Mouse (Mus musculus) CH12.LX (cell line): ENCODE measurements around the gene A3galt2. TPM values are rescaled to one million over a fixed set of nuclear protein-coding genes. Genes with fewer than 3 reads are reported as not detected.

Experiments used
- DNase-seq: peaks from one replicate; pipeline ENCODE4 v3.0.0-alpha.2; 2013; ENCODE audit errors: extremely low read depth
- H3K27ac ChIP-seq: 2 replicates; pipeline ENCODE4 v1.5.1; 2012; ENCODE audit warnings: low read depth, mild to moderate bottlenecking, control low read depth, moderate library complexity; ENCODE audit not compliant: insufficient read depth
- H3K27me3 ChIP-seq: replicated peaks from 2 replicates; pipeline ENCODE3; 2012; ENCODE audit warnings: inconsistent platforms
- H3K36me3 ChIP-seq, 2 experiments: replicated peaks in 1 of 2; 2 replicates each; pipeline versions ENCODE3 to v1.6.1; 2012; ENCODE audit warnings: inconsistent platforms in 1 of 2, low read length in 1 of 2, mild to moderate bottlenecking in 1 of 2, mixed read lengths in 1 of 2, moderate library complexity in 1 of 2; ENCODE audit not compliant: control insufficient read depth in 1 of 2, insufficient read depth in 1 of 2
- H3K4me1 ChIP-seq, 2 experiments: 2 replicates each; pipeline ENCODE4 v1.6.1; 2012; ENCODE audit warnings: inconsistent platforms in 1 of 2, moderate library complexity in 1 of 2; ENCODE audit not compliant: insufficient read depth in 2 of 2, control insufficient read depth in 1 of 2
- H3K4me2 ChIP-seq: 2 replicates; pipeline ENCODE4 v1.6.1; 2012; ENCODE audit warnings: low read depth, mild to moderate bottlenecking, control low read depth; ENCODE audit not compliant: poor library complexity, insufficient read depth, severe bottlenecking
- H3K4me3 ChIP-seq, 3 experiments: fragments of 150-350 bp in 1 of 3; sonication (generic) in 1 of 3; replicated peaks in 1 of 3; 2 replicates each; pipeline versions ENCODE3 to v1.5.1; 2011 to 2012; ENCODE audit warnings: low read depth in 2 of 3, low read length in 2 of 3, mild to moderate bottlenecking in 2 of 3, moderate library complexity in 2 of 3, control low read depth in 1 of 3, improper control_type of control experiment in 1 of 3, inconsistent platforms in 1 of 3, mixed read lengths in 1 of 3; ENCODE audit not compliant: poor library complexity in 1 of 3
- H3K79me2 ChIP-seq: replicated peaks from 2 replicates; pipeline ENCODE4 v1.6.1; 2012; ENCODE audit warnings: mild to moderate bottlenecking, moderate library complexity; ENCODE audit not compliant: control insufficient read depth, poor library complexity, insufficient read depth, severe bottlenecking; ENCODE audit errors: extremely low read depth
- H3K9ac ChIP-seq: 2 replicates; pipeline ENCODE4 v1.6.1; 2012; ENCODE audit warnings: low read depth, mild to moderate bottlenecking, control low read depth, moderate library complexity; ENCODE audit not compliant: insufficient read depth
- H3K9me3 ChIP-seq: replicated peaks from 2 replicates; pipeline ENCODE3; 2012; ENCODE audit warnings: low read length, inconsistent platforms, mixed read lengths
- E2F4 ChIP-seq: IDR thresholded peaks from 2 replicates; pipeline ENCODE4 v1.6.1; 2011; ENCODE audit warnings: low read depth, low read length, improper control_type of control experiment; ENCODE audit not compliant: insufficient replicate concordance
- JUND ChIP-seq: conservative IDR thresholded peaks from 2 replicates; pipeline ENCODE4 v1.6.1; 2011; ENCODE audit warnings: low read depth, low read length, improper control_type of control experiment
- KAT2A ChIP-seq: IDR thresholded peaks from 2 replicates; pipeline ENCODE4 v1.6.1; 2012; ENCODE audit warnings: low read length, improper control_type of control experiment, inconsistent platforms; ENCODE audit not compliant: insufficient replicate concordance
- MAZ ChIP-seq: IDR thresholded peaks from 2 replicates; pipeline ENCODE4 v1.6.1; 2012; ENCODE audit warnings: low read depth, mild to moderate bottlenecking, inconsistent platforms, low read length, improper control_type of control experiment, moderate library complexity
- MEF2A ChIP-seq: IDR thresholded peaks from 2 replicates; pipeline ENCODE4 v1.6.1; 2014; ENCODE audit warnings: low read depth, mild to moderate bottlenecking, inconsistent platforms, low read length, improper control_type of control experiment, borderline replicate concordance
- MXI1 ChIP-seq: IDR thresholded peaks from 2 replicates; pipeline ENCODE4 v1.6.1; 2011; ENCODE audit warnings: mild to moderate bottlenecking, low read depth, low read length, improper control_type of control experiment
- NELFE ChIP-seq: IDR thresholded peaks from 2 replicates; pipeline ENCODE4 v1.6.1; 2011; ENCODE audit warnings: low read depth, low read length, improper control_type of control experiment
- NRF1 ChIP-seq: IDR thresholded peaks from 2 replicates; pipeline ENCODE4 v1.6.1; 2014; ENCODE audit warnings: low read depth, mild to moderate bottlenecking, inconsistent platforms, low read length, improper control_type of control experiment, moderate library complexity
- PAX5 ChIP-seq: IDR thresholded peaks from 2 replicates; pipeline ENCODE4 v1.6.1; 2012; ENCODE audit warnings: low read length, inconsistent platforms, mixed read lengths
- POLR2AphosphoS2 ChIP-seq: IDR thresholded peaks from 2 replicates; pipeline ENCODE4 v1.6.1; 2011; ENCODE audit warnings: low read depth, low read length, improper control_type of control experiment
- RAD21 ChIP-seq: IDR thresholded peaks from 2 replicates; pipeline ENCODE4 v1.6.1; 2011; ENCODE audit warnings: low read depth, mild to moderate bottlenecking, low read length, improper control_type of control experiment, moderate library complexity
- SIN3A ChIP-seq: IDR thresholded peaks from 2 replicates; pipeline ENCODE4 v1.6.1; 2012; ENCODE audit warnings: low read length, improper control_type of control experiment, inconsistent platforms
- TCF12 ChIP-seq: IDR thresholded peaks from 2 replicates; pipeline ENCODE4 v1.6.1; 2014; ENCODE audit warnings: low read depth, mild to moderate bottlenecking, inconsistent platforms, low read length, improper control_type of control experiment
- ZMIZ1 ChIP-seq: IDR thresholded peaks from 2 replicates; pipeline ENCODE4 v1.6.1; 2012; ENCODE audit warnings: low read depth, mild to moderate bottlenecking, inconsistent platforms, low read length, improper control_type of control experiment
- ZNF384 ChIP-seq: IDR thresholded peaks from 2 replicates; pipeline ENCODE4 v1.6.1; 2012; ENCODE audit warnings: low read depth, low read length, improper control_type of control experiment, inconsistent platforms
- dilution Hi-C: fragments of 300-500 bp; cut with MboI; formaldehyde crosslinking; loops from 2 replicates; pipeline ENCODE4 v1.14.3; 2020; ENCODE audit warnings: low sequenced_read_pairs; ENCODE audit not compliant: extremely low pct_unique_long_range_greater_than_20kb, extremely low pct_ligation_motif_present
- in situ Hi-C: fragments of 300-500 bp; cut with MboI; formaldehyde crosslinking; loops from 3 replicates; pipeline ENCODE4 v1.14.3; 2019; ENCODE audit warnings: low sequenced_read_pairs, low pct_ligation_motif_present, low pct_unique_long_range_greater_than_20kb, mixed read lengths
- polyA plus RNA-seq: library from polyadenylated mRNA; unstranded; fragments of >175 nt; gene quantifications from 2 replicates; pipeline ENCODE4 v1.2.1, GENCODE M21; 2012; ENCODE audit warnings: low read depth; ENCODE audit not compliant: insufficient read length
- total RNA-seq, 2 experiments: library from RNA; depleted of rRNA; stranded (reverse); fragments of 300-350 nt in 1 of 2; fragments of >200 nt in 1 of 2; gene quantifications; 2 replicates each; pipeline ENCODE4 v1.2.3; 2012 to 2014

Gene A3galt2
- total and polyA plus RNA-seq, 3 experiments, result 0.04 to 0.11 TPM; not detected in 1

GRCm38 (mm10) chr4:128723431-128723830, 31.7 kb upstream of the A3galt2 start:
- no peaks in the 10 kb centered on the region for H3K9me3 ChIP-seq
- no peak overlapping the region for H3K4me2 ChIP-seq
- H3K36me3 ChIP-seq, result peaks cover 4 to 47% of the 10 kb centered on the region in 2 experiments
- H3K9ac ChIP-seq, result no peak overlapping the region
- no peak for DNase-seq
- in situ Hi-C loops, result no loop called here
- no peak overlapping the region for H3K27ac ChIP-seq
- no peaks in the 10 kb centered on the region for H3K27me3 ChIP-seq
- TF ChIP-seq ZNF384 (no peak), MXI1 (no peak), PAX5 (no peak), SIN3A (no peak), RAD21 (no peak), KAT2A (no peak), NRF1 (no peak), JUND (no peak), ZMIZ1 (no peak)
- TF ChIP-seq, all 38 proteins: peak for 0
- Histone ChIP-seq H3K4me3 (no peak overlapping the region), H3K4me1 (peaks cover 3 to 20% of the 10 kb centered on the region in 2 experiments), H3K79me2 (peaks cover 7% of the 10 kb centered on the region; the same call in 1 of the 2 replicates)
- dilution Hi-C loops, result no loop called here

- no peak for DNase-seq
- H3K4me3 ChIP-seq, result no peak overlapping the region
- TF ChIP-seq MEF2A (no peak), NELFE (no peak), RAD21 (no peak), E2F4 (no peak), ZMIZ1 (no peak), JUND (no peak), MAZ (no peak), POLR2AphosphoS2 (no peak), TCF12 (no peak)
- TF ChIP-seq, all 38 proteins: peak for 0
- H3K27me3 ChIP-seq, result no peaks in the 10 kb centered on the region
- peaks cover 4 to 43% of the 10 kb centered on the region in 2 experiments for H3K36me3 ChIP-seq
- in situ Hi-C loops (no loop called here), dilution Hi-C loops (no loop called here)
- no peaks in the 10 kb centered on the region for H3K9me3 ChIP-seq
- H3K4me1 ChIP-seq, result peaks cover 3 to 20% of the 10 kb centered on the region in 2 experiments
- no peak overlapping the region for H3K4me2 ChIP-seq
- no peak overlapping the region for H3K27ac ChIP-seq
- H3K79me2 ChIP-seq, result peaks cover 13% of the 10 kb centered on the region
- no peak overlapping the region for H3K9ac ChIP-seq
Observed at GRCm38 (mm10) chr4:128724059-128724458, 31.1 kb upstream of the A3galt2 start.
